In genomic region chr1:156035269-156035929, GRCm38 (mm10) we compare ENCODE assay signal across 8 mouse cellular contexts. TPM values are rescaled to one million over a fixed set of nuclear protein-coding genes. Genes with fewer than 3 reads are reported as not detected.
A peak's percentile ranks its signal among the peaks of the same experiment; 100 is the strongest.
DNase-seq lines count a peak whose midpoint lies in the region; ATAC-seq and TF ChIP-seq lines count a peak whose summit lies in the region.

Gene Tor1aip2 (plus strand): TSS chr1:156035403.

- H3K27ac ChIP-seq in ES-E14 (ENCODE audit: insufficient read depth, low read depth, low read length, poor library complexity, severe bottlenecking) = peak within 1 kb of the TSS; percentile 93
- H3K27ac ChIP-seq in intestine, embryonic 15.5 days = peak within 1 kb of the TSS; percentile 100
- H3K27ac ChIP-seq in liver, embryonic 13.5 days = peak within 1 kb of the TSS; percentile 100

- peak within 1 kb of the TSS; percentile 95 for H3K9ac ChIP-seq in ES-E14 (ENCODE audit: insufficient read depth, low read depth, low read length, poor library complexity, severe bottlenecking)
- H3K9ac ChIP-seq in intestine, embryonic 15.5 days = peak within 1 kb of the TSS; percentile 89
- peak within 1 kb of the TSS; percentile 98 for H3K9ac ChIP-seq in liver, embryonic 13.5 days

- peak; percentile 89 for ATAC-seq in intestine, embryonic 15.5 days
- peak; percentile 78 for ATAC-seq in liver, embryonic 13.5 days (ENCODE audit: low read depth)

- in situ Hi-C loops in ES-E14 (cut with MboI; ENCODE audit: low sequenced_read_pairs in 2 of 2, unreplicated experiment in 2 of 2) = no loop called here

- no peaks in the 10 kb centered on the region for H3K27me3 ChIP-seq in intestine, embryonic 15.5 days (replicated peaks)
- H3K27me3 ChIP-seq in liver, embryonic 13.5 days = no peaks in the 10 kb centered on the region

- no peaks in the 10 kb centered on the region for H3K4me1 ChIP-seq in ES-E14 (ENCODE audit: control insufficient read depth in 2 of 2, insufficient read depth in 2 of 2, low read length in 2 of 2, poor library complexity in 1 of 2)
- H3K4me1 ChIP-seq in intestine, embryonic 15.5 days (replicated peaks) = peaks cover 7% of the 10 kb centered on the region; the same call in 1 of the 2 replicates
- peaks cover 40% of the 10 kb centered on the region for H3K4me1 ChIP-seq in liver, embryonic 13.5 days (replicated peaks)

- peak within 1 kb of the TSS; percentile 83 to 90 for H3K4me3 ChIP-seq in ES-E14 (ENCODE audit: insufficient read depth in 1 of 2, low read depth in 1 of 2, low read length in 2 of 2, poor library complexity in 1 of 2, severe bottlenecking in 1 of 2)
- H3K4me3 ChIP-seq in intestine, embryonic 15.5 days (replicated peaks) = peak within 1 kb of the TSS; percentile 79
- H3K4me3 ChIP-seq in liver, embryonic 13.5 days (replicated peaks) = peak within 1 kb of the TSS; percentile 87

- H3K4me2 ChIP-seq in intestine, embryonic 15.5 days (replicated peaks) = peak within 1 kb of the TSS; percentile 67
- H3K4me2 ChIP-seq in liver, embryonic 13.5 days = peak within 1 kb of the TSS; percentile 78

- under 1% methylated on average over 59 of the region's 59 CpGs for WGBS in intestine, embryonic 15.5 days
- under 1% methylated on average over 59 of the region's 59 CpGs for WGBS in liver, embryonic 13.5 days (ENCODE audit: insufficient replicate concordance)

- DNase-seq in 416B (ENCODE audit: low read depth) (peak; percentile 88), ES-E14 (ENCODE audit: low read depth, low spot score) (peak; percentile 55)
- DNase-seq in embryo, embryonic 10 days (ENCODE audit: low spot score) = peak; percentile 87
- DNase-seq in gonadal fat pad, adult 2 months (ENCODE audit: low read depth) = no peak
- peak; percentile 84 for DNase-seq in liver, embryonic 13.5 days
- DNase-seq in neural tube, embryonic 10.5 days (ENCODE audit: extremely low spot score, low spot score) = peak; percentile 93
- DNase-seq in urinary bladder, postnatal 4 days (ENCODE audit: low spot score in 2 of 2) = peak; percentile 80 to 84

- H3K36me3 ChIP-seq in ES-E14 (ENCODE audit: control insufficient read depth, insufficient read depth, low read length, poor library complexity, severe bottlenecking) = peaks cover 3% of the 10 kb centered on the region; the same call in 1 of the 2 replicates
- peaks cover 9% of the 10 kb centered on the region for H3K36me3 ChIP-seq in intestine, embryonic 15.5 days
- H3K36me3 ChIP-seq in liver, embryonic 13.5 days = peaks cover 36% of the 10 kb centered on the region

- no peaks in the 10 kb centered on the region for H3K9me3 ChIP-seq in ES-E14 (ENCODE audit: control insufficient read depth, insufficient read depth, low read depth, low read length)
- no peaks in the 10 kb centered on the region for H3K9me3 ChIP-seq in intestine, embryonic 15.5 days
- H3K9me3 ChIP-seq in liver, embryonic 13.5 days (replicated peaks) = no peaks in the 10 kb centered on the region

TF ChIP-seq in ES-E14, 5 proteins besides CTCF, POLR2A, EP300 and RAD21:
- TF ChIP-seq ZNF384 (IDR thresholded peaks at IDR 0.05; ENCODE audit: low read depth, low read length) (peak; percentile 92), ZC3H11A (IDR thresholded peaks at IDR 0.05; ENCODE audit: borderline replicate concordance, low read depth, low read length) (no peak)

RNA-seq across cellular contexts. Expression of gene Tor1aip2, which starts in this region (rescaled TPM):
- total RNA-seq in ES-E14 (2012; rRNA removed) = 94.3 and 107 TPM in 2 replicates
- polyA plus RNA-seq in gonadal fat pad, adult 2 months (2012; rRNA removed) = 78.7 and 96.4 TPM in 2 replicates
- 135 and 139 TPM in 2 replicates for polyA plus RNA-seq in intestine, embryonic 15.5 days (2015; fragmentation: Nextera tagmentation; extraction: Ambion mirVana)
- 47.9 and 58.5 TPM in 2 replicates for polyA plus RNA-seq in liver, embryonic 13.5 days (2015; fragmentation: Nextera tagmentation; extraction: Ambion mirVana)
